Mouse (Mus musculus): ENCODE results near the gene Ndc80. TPM values are rescaled to one million over a fixed set of nuclear protein-coding genes. Genes with fewer than 3 reads are reported as not detected.

Gene Ndc80
- polyA plus RNA-seq, 1 experiment from 2014 or later: 31.7 TPM

- no peak for ATAC-seq (ENCODE audit: insufficient number of reproducible peaks, insufficient read depth, low FRiP score, low read depth)
- peaks cover 2% of the 10 kb centered on the region for H3K36me3 ChIP-seq (ENCODE audit: control insufficient read depth, insufficient read depth, low read length)
- H3K27me3 ChIP-seq (ENCODE audit: control insufficient read depth, insufficient read depth, low read length): no peaks in the 10 kb centered on the region
- no peaks in the 10 kb centered on the region for H3K9me3 ChIP-seq (ENCODE audit: control insufficient read depth, low read length)
- H3K4me3 ChIP-seq (ENCODE audit: control insufficient read depth in 1 of 2, insufficient read depth in 1 of 2, low read depth in 1 of 2, low read length in 2 of 2): no peak overlapping the region
- H3K4me2 ChIP-seq (ENCODE audit: low read length): no peak overlapping the region
- H3K9ac ChIP-seq (ENCODE audit: low read length): no peak overlapping the region
- 83% methylated on average over 9 of the region's 9 CpGs for WGBS
- no peak overlapping the region for H3K27ac ChIP-seq (replicated peaks in 1 of 2; ENCODE audit: control insufficient read depth in 1 of 2, insufficient read depth in 1 of 2, low read depth in 2 of 2, low read length in 2 of 2)
- peaks cover 5 to 7% of the 10 kb centered on the region in 2 experiments; a peak in 2 of 4 replicates for H3K4me1 ChIP-seq (ENCODE audit: control insufficient read depth in 2 of 2, insufficient read depth in 2 of 2, low read length in 2 of 2)
Observed at GRCm38 (mm10) chr17:71489703-71490461, 36.8 kb downstream of the Ndc80 start.

- WGBS: 35% methylated on average over 8 of the region's 8 CpGs
- Histone ChIP-seq H3K9me3 (ENCODE audit: control insufficient read depth, low read length) (no peaks in the 10 kb centered on the region), H3K27me3 (ENCODE audit: control insufficient read depth, insufficient read depth, low read length) (no peaks in the 10 kb centered on the region), H3K9ac (ENCODE audit: low read length) (no peak overlapping the region), H3K36me3 (ENCODE audit: control insufficient read depth, insufficient read depth, low read length) (no peaks in the 10 kb centered on the region), H3K4me3 (ENCODE audit: control insufficient read depth in 1 of 2, insufficient read depth in 1 of 2, low read depth in 1 of 2, low read length in 2 of 2) (no peak overlapping the region), H3K4me1 (ENCODE audit: control insufficient read depth in 2 of 2, insufficient read depth in 2 of 2, low read length in 2 of 2) (peaks cover 5 to 7% of the 10 kb centered on the region in 2 experiments; a peak in 2 of 4 replicates), H3K27ac (replicated peaks in 1 of 2; ENCODE audit: control insufficient read depth in 1 of 2, insufficient read depth in 1 of 2, low read depth in 2 of 2, low read length in 2 of 2) (peak overlapping the region; percentile 10 to 33; a peak in 2 of 4 replicates), H3K4me2 (ENCODE audit: low read length) (peak overlapping the region; percentile 28)
- no peak for ATAC-seq (ENCODE audit: insufficient number of reproducible peaks, insufficient read depth, low FRiP score, low read depth)
Observed at GRCm38 (mm10) chr17:71486231-71486851, 40.3 kb downstream of the Ndc80 start.

GRCm38 (mm10) chr17:71485791-71486230 lies 40.8 kb downstream of the Ndc80 start:
- H3K4me2 ChIP-seq (ENCODE audit: low read length): peak overlapping the region; percentile 28
- H3K4me3 ChIP-seq (ENCODE audit: control insufficient read depth in 1 of 2, insufficient read depth in 1 of 2, low read depth in 1 of 2, low read length in 2 of 2): no peak overlapping the region
- H3K36me3 ChIP-seq (ENCODE audit: control insufficient read depth, insufficient read depth, low read length): no peaks in the 10 kb centered on the region
- peak overlapping the region; percentile 10 to 33; a peak in 2 of 4 replicates for H3K27ac ChIP-seq (replicated peaks in 1 of 2; ENCODE audit: control insufficient read depth in 1 of 2, insufficient read depth in 1 of 2, low read depth in 2 of 2, low read length in 2 of 2)
- peaks cover 5 to 7% of the 10 kb centered on the region in 2 experiments; a peak in 2 of 4 replicates for H3K4me1 ChIP-seq (ENCODE audit: control insufficient read depth in 2 of 2, insufficient read depth in 2 of 2, low read length in 2 of 2)
- H3K27me3 ChIP-seq (ENCODE audit: control insufficient read depth, insufficient read depth, low read length): no peaks in the 10 kb centered on the region
- ATAC-seq (ENCODE audit: insufficient number of reproducible peaks, insufficient read depth, low FRiP score, low read depth): no peak
- WGBS: 63% methylated on average over 12 of the region's 12 CpGs
- no peak overlapping the region for H3K9ac ChIP-seq (ENCODE audit: low read length)
- H3K9me3 ChIP-seq (ENCODE audit: control insufficient read depth, low read length): no peaks in the 10 kb centered on the region

- H3K27me3 ChIP-seq (ENCODE audit: control insufficient read depth, insufficient read depth, low read length): no peaks in the 10 kb centered on the region
- WGBS: 88% methylated on average over 5 of the region's 5 CpGs
- peaks cover 5% of the 10 kb centered on the region in 2 experiments; a peak in 2 of 4 replicates for H3K4me1 ChIP-seq (ENCODE audit: control insufficient read depth in 2 of 2, insufficient read depth in 2 of 2, low read length in 2 of 2)
- H3K9me3 ChIP-seq (ENCODE audit: control insufficient read depth, low read length): no peaks in the 10 kb centered on the region
- H3K27ac ChIP-seq (replicated peaks in 1 of 2; ENCODE audit: control insufficient read depth in 1 of 2, insufficient read depth in 1 of 2, low read depth in 2 of 2, low read length in 2 of 2): no peak overlapping the region
- no peaks in the 10 kb centered on the region for H3K36me3 ChIP-seq (ENCODE audit: control insufficient read depth, insufficient read depth, low read length)
- ATAC-seq (ENCODE audit: insufficient number of reproducible peaks, insufficient read depth, low FRiP score, low read depth): no peak
- no peak overlapping the region for H3K4me3 ChIP-seq (ENCODE audit: control insufficient read depth in 1 of 2, insufficient read depth in 1 of 2, low read depth in 1 of 2, low read length in 2 of 2)
- no peak overlapping the region for H3K9ac ChIP-seq (ENCODE audit: low read length)
- no peak overlapping the region for H3K4me2 ChIP-seq (ENCODE audit: low read length)
Observed at GRCm38 (mm10) chr17:71484711-71485110, 41.9 kb downstream of the Ndc80 start.

GRCm38 (mm10) chr17:71483418-71484060 lies 43.1 kb downstream of the Ndc80 start:
- H3K9me3 ChIP-seq (ENCODE audit: control insufficient read depth, low read length): no peaks in the 10 kb centered on the region
- H3K4me3 ChIP-seq (ENCODE audit: control insufficient read depth in 1 of 2, insufficient read depth in 1 of 2, low read depth in 1 of 2, low read length in 2 of 2): no peak overlapping the region
- 85% methylated on average over 7 of the region's 7 CpGs for WGBS
- no peak overlapping the region for H3K4me2 ChIP-seq (ENCODE audit: low read length)
- no peak overlapping the region for H3K27ac ChIP-seq (replicated peaks in 1 of 2; ENCODE audit: control insufficient read depth in 1 of 2, insufficient read depth in 1 of 2, low read depth in 2 of 2, low read length in 2 of 2)
- no peak for ATAC-seq (ENCODE audit: insufficient number of reproducible peaks, insufficient read depth, low FRiP score, low read depth)
- H3K36me3 ChIP-seq (ENCODE audit: control insufficient read depth, insufficient read depth, low read length): no peaks in the 10 kb centered on the region
- no peaks in the 10 kb centered on the region for H3K27me3 ChIP-seq (ENCODE audit: control insufficient read depth, insufficient read depth, low read length)
- peaks cover 5% of the 10 kb centered on the region in 2 experiments; a peak in 2 of 4 replicates for H3K4me1 ChIP-seq (ENCODE audit: control insufficient read depth in 2 of 2, insufficient read depth in 2 of 2, low read length in 2 of 2)
- no peak overlapping the region for H3K9ac ChIP-seq (ENCODE audit: low read length)

GRCm38 (mm10) chr17:71479381-71479901 lies 47.2 kb downstream of the Ndc80 start:
- Histone ChIP-seq H3K9me3 (ENCODE audit: control insufficient read depth, low read length) (no peaks in the 10 kb centered on the region), H3K36me3 (ENCODE audit: control insufficient read depth, insufficient read depth, low read length) (no peaks in the 10 kb centered on the region), H3K9ac (ENCODE audit: low read length) (no peak overlapping the region), H3K27me3 (ENCODE audit: control insufficient read depth, insufficient read depth, low read length) (no peaks in the 10 kb centered on the region), H3K4me2 (ENCODE audit: low read length) (no peak overlapping the region), H3K27ac (replicated peaks in 1 of 2; ENCODE audit: control insufficient read depth in 1 of 2, insufficient read depth in 1 of 2, low read depth in 2 of 2, low read length in 2 of 2) (no peak overlapping the region), H3K4me3 (ENCODE audit: control insufficient read depth in 1 of 2, insufficient read depth in 1 of 2, low read depth in 1 of 2, low read length in 2 of 2) (no peak overlapping the region), H3K4me1 (ENCODE audit: control insufficient read depth in 2 of 2, insufficient read depth in 2 of 2, low read length in 2 of 2) (0 out of 4 replicates have a peak, but pooled peaks cover 0 to under 1% of the 10 kb centered on the region in 2 experiments)
- WGBS: 62% methylated on average over 5 of the region's 5 CpGs
- ATAC-seq (ENCODE audit: insufficient number of reproducible peaks, insufficient read depth, low FRiP score, low read depth): no peak

GRCm38 (mm10) chr17:71477481-71477880 lies 49.2 kb downstream of the Ndc80 start:
- peaks cover 3 to 8% of the 10 kb centered on the region in 2 experiments for H3K4me1 ChIP-seq (ENCODE audit: control insufficient read depth in 2 of 2, insufficient read depth in 2 of 2, low read length in 2 of 2)
- no peak overlapping the region for H3K9ac ChIP-seq (ENCODE audit: low read length)
- H3K27me3 ChIP-seq (ENCODE audit: control insufficient read depth, insufficient read depth, low read length): no peaks in the 10 kb centered on the region
- no peak for ATAC-seq (ENCODE audit: insufficient number of reproducible peaks, insufficient read depth, low FRiP score, low read depth)
- H3K36me3 ChIP-seq (ENCODE audit: control insufficient read depth, insufficient read depth, low read length): no peaks in the 10 kb centered on the region
- no peaks in the 10 kb centered on the region for H3K9me3 ChIP-seq (ENCODE audit: control insufficient read depth, low read length)
- no peak overlapping the region for H3K4me3 ChIP-seq (ENCODE audit: control insufficient read depth in 1 of 2, insufficient read depth in 1 of 2, low read depth in 1 of 2, low read length in 2 of 2)
- 97% methylated on average over 8 of the region's 8 CpGs for WGBS
- H3K4me2 ChIP-seq (ENCODE audit: low read length): no peak overlapping the region
- H3K27ac ChIP-seq (replicated peaks in 1 of 2; ENCODE audit: control insufficient read depth in 1 of 2, insufficient read depth in 1 of 2, low read depth in 2 of 2, low read length in 2 of 2): no peak overlapping the region
